Mouse (Mus musculus) CH12.LX (cell line): ENCODE measurements at regions not wholly inside any gene's neighbourhood (a gene's known extent, or its start where the extent isn't known, plus 50 kb on each side); places are given as distances from the start of the nearest gene placed in this dataset.

Experiments
- CTCF ChIP-seq, 2 experiments: IDR thresholded peaks in 1 of 2; conservative IDR thresholded peaks in 1 of 2; 2 replicates each; pipeline ENCODE4 v1.5.1; 2011 to 2012; ENCODE audit warnings: low read depth in 2 of 2, low read length in 2 of 2, improper control_type of control experiment in 1 of 2, inconsistent platforms in 1 of 2, mild to moderate bottlenecking in 1 of 2, moderate library complexity in 1 of 2
- RAD21 ChIP-seq: IDR thresholded peaks from 2 replicates; pipeline ENCODE4 v1.6.1; 2011; ENCODE audit warnings: low read depth, mild to moderate bottlenecking, low read length, improper control_type of control experiment, moderate library complexity

GRCm38 (mm10) chr7:72774771-72775119 is 468.3 kb upstream of the Mctp2 start:
- TF ChIP-seq RAD21 (no peak), CTCF (conservative IDR thresholded peaks at IDR 0.05 in 1 of 2, IDR thresholded peaks at IDR 0.05 in 1 of 2; ENCODE audit: low read depth in 2 of 2, low read length in 2 of 2) (no peak)
